Mouse (Mus musculus): ENCODE data around the gene Vmn1r170. TPM values are rescaled to one million over a fixed set of nuclear protein-coding genes. Genes with fewer than 3 reads are reported as not detected.
"Not testable (repeated sequence)": the region's sequence is repeated elsewhere in the genome, so short reads cannot be mapped to it uniquely, and the experiment has no call there.

Gene Vmn1r170
- not detected in 2 replicates for polyA plus RNA-seq (2016; fragmentation: Nextera tagmentation; extraction: Ambion mirVana)

DNA sequence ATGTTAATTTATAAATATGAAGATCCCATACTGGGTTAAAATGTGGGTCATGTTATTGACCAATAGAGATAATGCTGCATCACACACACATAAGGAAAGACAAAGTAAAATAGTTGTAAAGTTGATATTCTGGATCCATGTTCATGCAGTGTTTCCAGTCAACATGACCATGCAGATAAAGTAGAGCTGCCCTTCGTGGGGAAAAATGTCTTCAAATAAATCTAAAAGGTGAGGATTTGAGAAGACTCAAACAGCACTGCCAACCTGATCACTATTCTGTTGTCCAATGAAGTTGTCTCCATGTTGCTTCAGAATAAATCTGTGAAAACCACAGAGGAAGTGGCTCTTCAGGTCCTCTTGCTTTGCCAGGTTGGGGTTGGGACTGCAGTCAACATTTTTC is at the start of gene Vmn1r170:
Gene Vmn1r170, plus strand, starts transcription at position 301 of the 400 bp plus-strand sequence.
- not testable (repeated sequence) for H3K27ac ChIP-seq; H3K4me1 ChIP-seq (replicated peaks); H3K4me3 ChIP-seq; H3K27me3 ChIP-seq (ENCODE audit: insufficient read depth, poor library complexity, severe bottlenecking); H3K36me3 ChIP-seq; DNase-seq (ENCODE audit: low spot score)
- peaks cover 37% of the 10 kb centered on the region; the same call in 1 of the 2 replicates for H3K9me3 ChIP-seq
- WGBS, result 37% methylated on average over 1 of the region's 1 CpGs

DNA sequence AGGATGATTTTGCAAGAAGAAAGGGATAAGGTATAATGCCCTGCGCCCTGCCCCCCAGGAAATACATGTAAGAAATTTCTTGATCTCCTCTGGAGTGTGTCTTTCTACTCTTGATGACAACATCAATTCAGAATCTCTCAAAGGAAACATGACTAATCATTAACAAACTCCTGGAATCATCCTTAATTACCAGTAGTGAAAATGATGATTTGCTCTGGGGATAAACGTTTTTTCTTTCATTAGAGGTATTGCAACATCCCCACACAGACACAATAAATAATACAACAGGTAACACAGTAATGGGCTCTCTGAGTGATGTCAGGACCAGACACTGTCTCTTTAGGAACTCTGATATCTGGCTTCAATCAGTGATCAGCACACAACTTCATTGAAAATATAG is 30.7 kb upstream of the Vmn1r170 start, which contains the start of gene Vmn1r169:
Gene Vmn1r169, plus strand, starts transcription at position 301 of the 400 bp plus-strand sequence.
- WGBS, result 65% methylated on average over 1 of the region's 2 CpGs
- not testable (repeated sequence) for H3K4me3 ChIP-seq; H3K27me3 ChIP-seq (ENCODE audit: insufficient read depth, poor library complexity, severe bottlenecking); H3K27ac ChIP-seq; DNase-seq (ENCODE audit: low spot score); H3K4me1 ChIP-seq (replicated peaks); H3K36me3 ChIP-seq
- H3K9me3 ChIP-seq, result peaks cover 17% of the 10 kb centered on the region

DNA sequence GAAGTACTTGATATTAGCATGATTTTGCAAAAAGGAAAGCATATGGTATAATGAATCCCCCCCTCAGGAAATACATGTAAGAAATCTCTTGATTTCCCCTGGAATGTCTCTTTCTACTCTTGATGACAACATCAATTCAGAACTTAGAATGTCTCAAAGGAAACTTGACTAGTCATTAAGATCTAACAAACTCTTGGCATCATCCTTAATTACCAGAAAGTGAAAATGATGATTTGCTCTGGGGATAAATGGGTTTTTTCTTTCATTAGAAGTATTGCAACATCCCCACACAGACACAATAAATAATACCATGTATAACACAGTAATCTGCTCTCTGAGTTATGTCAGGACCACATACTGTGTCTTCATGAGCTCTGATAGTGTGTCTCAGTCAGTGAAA is 24.4 kb downstream of the Vmn1r170 start, which contains the start of gene Vmn1r171:
Gene Vmn1r171, plus strand, starts transcription at position 301 of the 400 bp plus-strand sequence.
- H3K36me3 ChIP-seq, result no peaks in the 10 kb centered on the region
- H3K27me3 ChIP-seq (ENCODE audit: insufficient read depth, poor library complexity, severe bottlenecking), result no peaks in the 10 kb centered on the region
- no peak for DNase-seq (ENCODE audit: low spot score)
- H3K4me3 ChIP-seq, result no peak within 1 kb of the TSS
- no peaks in the 10 kb centered on the region for H3K4me1 ChIP-seq (replicated peaks)
- H3K9me3 ChIP-seq, result peaks cover 42% of the 10 kb centered on the region
- H3K27ac ChIP-seq, result no peak within 1 kb of the TSS

Other genes with a start within 250 kb of the Vmn1r170 start
- gene Nlrp5, start 220.3 kb upstream of the Vmn1r170 start, polyA plus RNA-seq (2016; fragmentation: Nextera tagmentation; extraction: Ambion mirVana), result not detected in 2 replicates
- gene Vmn1r167, start 99.0 kb upstream of the Vmn1r170 start, polyA plus RNA-seq (2016; fragmentation: Nextera tagmentation; extraction: Ambion mirVana), result not detected in 2 replicates
- gene Vmn1r168, start 66.4 kb upstream of the Vmn1r170 start, polyA plus RNA-seq (2016; fragmentation: Nextera tagmentation; extraction: Ambion mirVana), result not detected in 2 replicates
- gene Vmn1r169, start 30.6 kb upstream of the Vmn1r170 start, polyA plus RNA-seq (2016; fragmentation: Nextera tagmentation; extraction: Ambion mirVana), result not detected in 2 replicates
- not detected in 2 replicates for gene Vmn1r171, start 24.5 kb downstream of the Vmn1r170 start, polyA plus RNA-seq (2016; fragmentation: Nextera tagmentation; extraction: Ambion mirVana)
- gene Vmn1r172, start 52.1 kb downstream of the Vmn1r170 start, polyA plus RNA-seq (2016; fragmentation: Nextera tagmentation; extraction: Ambion mirVana), result not detected in 2 replicates
- gene Vmn1r173, start 94.5 kb downstream of the Vmn1r170 start, polyA plus RNA-seq (2016; fragmentation: Nextera tagmentation; extraction: Ambion mirVana), result not detected in 2 replicates
- gene Vmn1r174, start 146.1 kb downstream of the Vmn1r170 start, polyA plus RNA-seq (2016; fragmentation: Nextera tagmentation; extraction: Ambion mirVana), result not detected in 2 replicates
- gene Vmn1r175, start 204.5 kb downstream of the Vmn1r170 start, polyA plus RNA-seq (2016; fragmentation: Nextera tagmentation; extraction: Ambion mirVana), result not detected in 2 replicates
- not detected in 2 replicates for gene Vmn1r176, start 231.2 kb downstream of the Vmn1r170 start, polyA plus RNA-seq (2016; fragmentation: Nextera tagmentation; extraction: Ambion mirVana)

All from hindbrain, embryonic 10.5 days (tissue).